ENCODE assay signal across 12 mouse cellular contexts in the genomic region with DNA sequence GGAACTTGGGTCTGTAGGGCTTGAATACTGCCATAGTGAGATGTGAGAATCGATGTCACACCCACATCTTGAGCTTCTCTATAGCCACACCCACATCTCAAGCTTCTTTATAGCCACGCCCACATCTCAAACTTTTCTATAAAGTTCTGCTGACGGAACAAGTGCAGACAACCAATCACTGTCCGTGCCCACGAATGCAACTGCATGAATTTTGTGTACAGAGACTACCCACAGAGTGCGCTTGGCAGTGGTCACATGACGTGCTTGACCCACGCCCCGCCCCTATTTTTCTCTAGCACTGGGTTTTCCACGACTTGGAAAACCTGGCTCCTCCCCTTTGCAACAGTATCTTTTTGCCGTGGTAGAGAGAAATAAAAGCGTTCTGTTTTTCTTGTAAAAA.
DNase-seq lines count a peak whose midpoint lies in the region; ATAC-seq and TF ChIP-seq lines count a peak whose summit lies in the region.
"Had no signal": no experiment of that assay in that cellular context is flagged by ENCODE, and none has a peak within 500 bp of the region (broad histone marks: within the 10 kb centered on the region; RNA-seq: fewer than 3 reads in every experiment).

No protein-coding gene starts in this region.

- no peak for TF ChIP-seq EP300 in heart, adult 2 months (IDR thresholded peaks at IDR 0.05; ENCODE audit: insufficient read depth, low read depth, low read length)
- TF ChIP-seq EP300 in stomach, postnatal 0 days (optimal IDR thresholded peaks at IDR 0.05) = no peak

- no peak for TF ChIP-seq CTCF in heart, adult 2 months (IDR thresholded peaks at IDR 0.05)
- no peak for TF ChIP-seq CTCF in stomach, postnatal 0 days (IDR thresholded peaks at IDR 0.05; ENCODE audit: low read depth)

- no peaks in the 10 kb centered on the region for H3K27me3 ChIP-seq in heart, adult 2 months (ENCODE audit: control insufficient read depth, insufficient read depth, low read length)
- H3K27me3 ChIP-seq in stomach, postnatal 0 days (ENCODE audit: control insufficient read depth, insufficient read depth, low read length) = no peaks in the 10 kb centered on the region
- H3K27me3 ChIP-seq: forebrain, embryonic 15.5 days; midbrain, embryonic 12.5 days had no signal

- intact Hi-C loops in heart, adult 2 months (cut with DNase I) = no loop called here
- intact Hi-C loops in heart, postnatal 25 days (cut with DNase I) = no loop called here
- intact Hi-C loops in left cerebral cortex, postnatal 10 days (cut with DNase I) = no loop called here

- H3K9ac ChIP-seq in heart, adult 2 months (ENCODE audit: low read depth, low read length) = no peak overlapping the region
- H3K9ac ChIP-seq in stomach, postnatal 0 days (ENCODE audit: low read length) = no peak overlapping the region
- H3K9ac ChIP-seq: forebrain, embryonic 15.5 days; midbrain, embryonic 12.5 days had no signal

- H3K4me1 ChIP-seq in heart, adult 2 months (ENCODE audit: control insufficient read depth, insufficient read depth, low read length) = peaks cover 19% of the 10 kb centered on the region
- peaks cover 4% of the 10 kb centered on the region; the same call in 1 of the 2 replicates for H3K4me1 ChIP-seq in stomach, postnatal 0 days (replicated peaks; ENCODE audit: control insufficient read depth, insufficient read depth)
- H3K4me1 ChIP-seq: midbrain, embryonic 12.5 days had no signal

- 0 out of 2 replicates have a peak overlapping the region, but pooled peaks have one; percentile 15 for H3K4me2 ChIP-seq in stomach, postnatal 0 days (replicated peaks; ENCODE audit: low read depth)
- H3K4me2 ChIP-seq: forebrain, embryonic 15.5 days; midbrain, embryonic 12.5 days had no signal

- no peak overlapping the region for H3K4me3 ChIP-seq in heart, adult 2 months
- H3K4me3 ChIP-seq in stomach, postnatal 0 days (ENCODE audit: low read depth, low read length) = no peak overlapping the region
- H3K4me3 ChIP-seq: forebrain, embryonic 15.5 days; midbrain, embryonic 12.5 days had no signal

- no peaks in the 10 kb centered on the region for H3K79me2 ChIP-seq in heart, adult 2 months (replicated peaks; ENCODE audit: control insufficient read depth, insufficient read depth, low read length)

- DNase-seq in heart, adult 2 months = peak in 1 of 2 experiments; percentile 18
- no peak for DNase-seq in heart, postnatal 25 days (ENCODE audit: low spot score)
- peak; percentile 55 for DNase-seq in testis, postnatal 10 days (ENCODE audit: low spot score)
- no peak for DNase-seq in testis, postnatal 14 days (ENCODE audit: low spot score)
- peak; percentile 41 for DNase-seq in stomach, postnatal 0 days (ENCODE audit: low spot score)
- no peak for DNase-seq in left cerebral cortex, postnatal 10 days (ENCODE audit: extremely low spot score in 1 of 2, low spot score in 2 of 2)
- no peak for DNase-seq in retina, embryonic 14.5 days (ENCODE audit: low spot score)
- DNase-seq: heart, postnatal 36 days; thymus, postnatal 4 days had no signal

- peak overlapping the region; percentile 60 for H3K27ac ChIP-seq in heart, adult 2 months
- H3K27ac ChIP-seq in stomach, postnatal 0 days (replicated peaks) = no peak overlapping the region
- H3K27ac ChIP-seq: forebrain, embryonic 15.5 days; midbrain, embryonic 12.5 days had no signal

- H3K9me3 ChIP-seq in stomach, postnatal 0 days (ENCODE audit: control insufficient read depth, low read length) = no peaks in the 10 kb centered on the region
- H3K9me3 ChIP-seq: forebrain, embryonic 15.5 days; midbrain, embryonic 12.5 days had no signal

- no peak for TF ChIP-seq POLR2A in heart, adult 2 months (IDR thresholded peaks at IDR 0.05; ENCODE audit: insufficient read depth, low read depth, low read length)

- WGBS in heart, adult 2 months = 74% methylated on average over 12 of the region's 12 CpGs
- 69% methylated on average over 12 of the region's 12 CpGs for WGBS in stomach, postnatal 0 days

- H3K36me3 ChIP-seq in heart, adult 2 months (ENCODE audit: control insufficient read depth, insufficient read depth, low read length) = peaks cover 28% of the 10 kb centered on the region
- no peaks in the 10 kb centered on the region for H3K36me3 ChIP-seq in stomach, postnatal 0 days (ENCODE audit: control insufficient read depth, insufficient read depth, low read length)
- H3K36me3 ChIP-seq: forebrain, embryonic 15.5 days; midbrain, embryonic 12.5 days had no signal

- peak; percentile 54 to 71; a peak in 3 of 4 replicates for ATAC-seq in hematopoietic stem cell, adult 5-6 weeks (replicated peaks in 1 of 2; ENCODE audit: insufficient read depth in 1 of 2, low FRiP score in 2 of 2, low TSS enrichment in 1 of 2, low read depth in 1 of 2, poor library complexity in 2 of 2, severe bottlenecking in 2 of 2)
- ATAC-seq in stomach, postnatal 0 days (ENCODE audit: low FRiP score, low TSS enrichment) = peak; percentile 57
- ATAC-seq: forebrain, embryonic 15.5 days had no signal

Comparison
In these comparisons a context has a peak if more than half of its experiments do, and no peak if none do; other contexts are left out.
1. DNase-seq: peak in testis, postnatal 10 days (single experiment) and stomach, postnatal 0 days (single experiment); none in heart, postnatal 25 days (single experiment), testis, postnatal 14 days (single experiment), left cerebral cortex, postnatal 10 days (0 of 2) and retina, embryonic 14.5 days (single experiment).